Mouse (Mus musculus): Measurements from ENCODE around the gene Clic1. TPM values are rescaled to one million over a fixed set of nuclear protein-coding genes. Genes with fewer than 3 reads are reported as not detected.

Clic1 gene
- polyA plus RNA-seq, 1 experiment = 266 TPM

DNA sequence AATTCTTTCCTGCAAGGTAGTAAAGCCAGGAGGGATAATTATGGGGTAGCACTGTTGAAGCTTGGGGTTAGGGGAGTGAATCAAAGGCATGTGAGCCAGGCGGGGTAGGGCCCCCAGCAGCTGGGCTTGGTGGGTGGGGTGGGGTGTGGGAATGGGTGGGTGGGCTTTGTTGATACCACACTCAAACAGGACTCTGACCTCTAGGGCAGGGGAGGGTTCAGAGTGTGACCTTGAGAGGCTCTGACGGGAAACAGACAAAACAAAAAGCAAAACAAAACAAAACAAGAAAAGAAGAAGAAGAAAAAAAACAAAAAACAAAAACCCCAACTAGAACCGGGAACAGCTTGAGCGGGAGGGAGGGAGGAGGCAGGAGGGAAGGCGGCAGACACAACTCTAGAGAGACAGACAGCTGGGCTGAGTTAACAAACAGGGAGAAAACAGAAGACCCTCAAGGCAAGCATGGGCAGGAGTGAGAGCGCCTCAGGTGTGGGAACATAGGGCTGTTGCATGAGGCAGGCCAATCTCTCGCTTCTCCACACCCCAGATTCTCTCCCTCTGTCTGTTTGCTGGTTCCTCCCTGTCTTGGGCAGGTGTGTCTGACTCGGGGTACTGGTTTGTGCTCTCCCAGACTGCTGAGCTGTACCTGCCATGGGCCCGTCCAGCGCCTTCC lies 26.9 kb downstream of the Clic1 start, which contains the start of gene Ly6g6e:
TSS of gene Ly6g6e (plus strand) at position 396 of the 670 bp plus-strand sequence.
- Histone ChIP-seq H3K4me1 (ENCODE audit: control insufficient read depth, insufficient read depth, low read length) (no peaks in the 10 kb centered on the region), H3K27ac (ENCODE audit: insufficient read depth, low read length) (no peak within 1 kb of the TSS), H3K4me3 (ENCODE audit: insufficient read depth, low read length) (no peak within 1 kb of the TSS)
- TF ChIP-seq POLR2A (IDR thresholded peaks at IDR 0.05; ENCODE audit: low read depth, low read length) (no peak), CTCF (IDR thresholded peaks at IDR 0.05; ENCODE audit: borderline replicate concordance, insufficient read depth, low read length) (no peak)

DNA sequence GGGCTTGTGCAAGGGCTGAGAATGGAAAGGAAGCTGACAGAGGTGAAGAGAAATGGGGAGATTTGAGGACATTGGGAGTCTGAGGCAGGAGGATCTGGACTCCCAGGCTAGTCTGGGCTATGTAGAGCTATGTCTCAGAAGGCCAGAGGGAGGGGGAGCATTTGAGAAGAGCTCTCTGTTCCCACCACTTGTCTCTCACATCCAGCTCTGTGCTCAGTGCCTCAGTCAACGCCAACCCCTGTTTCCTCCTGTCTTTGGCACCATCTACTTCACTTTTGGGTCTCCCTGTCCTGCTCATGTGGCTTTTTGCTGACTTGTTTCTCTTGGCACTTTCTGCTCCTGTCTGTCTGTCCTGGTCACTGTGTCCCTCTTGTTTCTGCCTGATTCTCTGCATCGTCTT lies 27.5 kb downstream of the Clic1 start:
- Histone ChIP-seq H3K27ac (ENCODE audit: insufficient read depth, low read length) (no peak overlapping the region), H3K4me1 (ENCODE audit: control insufficient read depth, insufficient read depth, low read length) (no peaks in the 10 kb centered on the region), H3K4me3 (ENCODE audit: insufficient read depth, low read length) (no peak overlapping the region)
- TF ChIP-seq POLR2A (IDR thresholded peaks at IDR 0.05; ENCODE audit: low read depth, low read length) (no peak), CTCF (IDR thresholded peaks at IDR 0.05; ENCODE audit: borderline replicate concordance, insufficient read depth, low read length) (no peak)

DNA sequence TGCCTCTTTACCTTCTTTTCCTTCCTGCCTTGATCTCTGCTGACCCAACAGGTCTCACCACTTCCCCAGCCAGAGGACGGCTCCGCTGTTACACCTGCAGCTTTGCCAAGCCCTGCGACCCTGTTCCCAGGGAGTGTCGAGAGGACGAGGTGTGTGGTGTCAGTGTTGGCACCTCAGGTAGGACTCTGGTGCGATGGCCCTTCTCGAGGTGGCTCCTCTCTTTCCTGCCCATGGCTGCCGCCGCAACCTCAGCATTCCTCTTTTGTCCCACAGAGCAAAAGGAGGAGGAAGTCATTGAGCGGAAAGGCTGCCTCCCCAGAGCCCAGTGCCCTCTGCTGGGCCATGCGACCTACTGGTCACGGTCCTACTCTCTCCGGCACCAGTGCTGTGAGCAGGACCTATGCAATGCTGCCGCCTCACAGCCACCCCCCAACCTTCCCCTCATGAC lies 28.0 kb downstream of the Clic1 start, which contains the start of gene Ly6g6d:
TSS of gene Ly6g6d (minus strand) at position 280 of the 448 bp plus-strand sequence.
- no peaks in the 10 kb centered on the region for H3K4me1 ChIP-seq (ENCODE audit: control insufficient read depth, insufficient read depth, low read length)
- H3K27ac ChIP-seq (ENCODE audit: insufficient read depth, low read length) = no peak within 1 kb of the TSS
- TF ChIP-seq POLR2A (IDR thresholded peaks at IDR 0.05; ENCODE audit: low read depth, low read length) (no peak), CTCF (IDR thresholded peaks at IDR 0.05; ENCODE audit: borderline replicate concordance, insufficient read depth, low read length) (peak; percentile 37; the same call in 1 of the 2 replicates)
- H3K4me3 ChIP-seq (ENCODE audit: insufficient read depth, low read length) = no peak within 1 kb of the TSS

DNA sequence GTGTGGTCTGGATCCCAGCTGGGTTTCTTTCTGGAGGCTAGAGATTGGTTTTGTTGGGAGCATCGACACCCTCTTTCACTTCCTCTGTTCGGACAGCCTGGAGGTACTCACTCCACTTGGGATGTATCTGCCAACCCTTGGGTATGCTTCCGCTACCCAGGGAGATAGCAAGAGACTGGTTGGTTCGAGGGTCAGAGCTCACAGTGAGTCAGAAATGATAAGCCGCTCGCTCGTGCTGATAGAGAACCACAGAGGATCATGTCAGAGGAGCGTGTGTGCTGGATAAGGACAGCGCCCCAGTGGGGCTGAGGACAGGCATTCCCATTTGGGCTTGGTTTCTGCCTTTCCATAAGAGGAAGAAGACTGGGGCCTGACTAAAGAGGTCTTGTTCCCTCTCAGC lies 30.0 kb downstream of the Clic1 start:
- no peak overlapping the region for H3K4me3 ChIP-seq (ENCODE audit: insufficient read depth, low read length)

DNA sequence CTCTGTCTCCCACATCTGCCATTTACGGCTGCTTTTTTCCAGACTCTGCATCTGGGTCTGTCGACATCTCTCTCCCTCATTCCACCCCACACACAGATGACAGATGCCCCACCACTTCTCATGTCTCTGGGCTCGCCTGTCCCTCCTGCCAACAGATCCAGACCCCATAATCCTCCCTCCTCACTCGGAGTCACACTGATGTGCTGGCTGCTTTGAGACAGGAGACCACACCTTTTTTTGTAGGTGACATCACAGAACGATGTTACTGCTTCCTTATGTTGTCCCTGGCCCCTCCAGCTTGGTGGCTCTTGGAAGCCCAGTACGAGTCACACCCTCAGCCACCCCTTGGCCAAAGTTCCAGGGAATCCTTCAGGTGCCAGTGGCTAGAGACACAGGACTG lies 30.5 kb downstream of the Clic1 start:
- no peak for TF ChIP-seq CTCF (IDR thresholded peaks at IDR 0.05; ENCODE audit: borderline replicate concordance, insufficient read depth, low read length)
- no peak for TF ChIP-seq POLR2A (IDR thresholded peaks at IDR 0.05; ENCODE audit: low read depth, low read length)

More for the DNA sequence above, 30.0 kb downstream of the Clic1 start:
- TF ChIP-seq POLR2A (IDR thresholded peaks at IDR 0.05; ENCODE audit: low read depth, low read length) (no peak), CTCF (IDR thresholded peaks at IDR 0.05; ENCODE audit: borderline replicate concordance, insufficient read depth, low read length) (no peak)
- H3K4me1 ChIP-seq (ENCODE audit: control insufficient read depth, insufficient read depth, low read length) = no peaks in the 10 kb centered on the region
- no peak overlapping the region for H3K27ac ChIP-seq (ENCODE audit: insufficient read depth, low read length)

DNA sequence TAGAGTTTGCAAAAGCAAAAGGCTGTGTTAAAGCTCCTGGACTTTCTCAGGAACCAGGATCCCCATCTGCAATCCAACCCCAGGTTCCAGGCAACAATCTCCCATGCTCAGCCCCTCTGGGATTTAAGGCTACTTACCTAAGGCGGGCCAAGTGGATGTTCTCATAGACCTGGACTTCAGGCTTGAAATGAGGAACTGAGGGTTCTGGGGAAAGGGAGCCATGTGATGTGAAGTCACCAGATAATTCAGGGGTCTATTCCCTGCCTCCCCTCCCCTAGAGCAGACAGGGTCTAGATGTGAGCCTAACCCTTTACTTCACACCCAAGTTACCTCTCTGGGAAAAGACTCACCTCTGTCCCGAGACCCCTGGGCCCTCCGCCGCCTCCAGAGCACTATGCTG lies 30.9 kb downstream of the Clic1 start:
- Histone ChIP-seq H3K4me3 (ENCODE audit: insufficient read depth, low read length) (no peak overlapping the region), H3K4me1 (ENCODE audit: control insufficient read depth, insufficient read depth, low read length) (no peaks in the 10 kb centered on the region), H3K27ac (ENCODE audit: insufficient read depth, low read length) (no peak overlapping the region)
- no peak for TF ChIP-seq POLR2A (IDR thresholded peaks at IDR 0.05; ENCODE audit: low read depth, low read length)
- no peak for TF ChIP-seq CTCF (IDR thresholded peaks at IDR 0.05; ENCODE audit: borderline replicate concordance, insufficient read depth, low read length)

More for the DNA sequence above, 30.5 kb downstream of the Clic1 start:
- no peak overlapping the region for H3K27ac ChIP-seq (ENCODE audit: insufficient read depth, low read length)
- H3K4me3 ChIP-seq (ENCODE audit: insufficient read depth, low read length) = no peak overlapping the region
- no peaks in the 10 kb centered on the region for H3K4me1 ChIP-seq (ENCODE audit: control insufficient read depth, insufficient read depth, low read length)

DNA sequence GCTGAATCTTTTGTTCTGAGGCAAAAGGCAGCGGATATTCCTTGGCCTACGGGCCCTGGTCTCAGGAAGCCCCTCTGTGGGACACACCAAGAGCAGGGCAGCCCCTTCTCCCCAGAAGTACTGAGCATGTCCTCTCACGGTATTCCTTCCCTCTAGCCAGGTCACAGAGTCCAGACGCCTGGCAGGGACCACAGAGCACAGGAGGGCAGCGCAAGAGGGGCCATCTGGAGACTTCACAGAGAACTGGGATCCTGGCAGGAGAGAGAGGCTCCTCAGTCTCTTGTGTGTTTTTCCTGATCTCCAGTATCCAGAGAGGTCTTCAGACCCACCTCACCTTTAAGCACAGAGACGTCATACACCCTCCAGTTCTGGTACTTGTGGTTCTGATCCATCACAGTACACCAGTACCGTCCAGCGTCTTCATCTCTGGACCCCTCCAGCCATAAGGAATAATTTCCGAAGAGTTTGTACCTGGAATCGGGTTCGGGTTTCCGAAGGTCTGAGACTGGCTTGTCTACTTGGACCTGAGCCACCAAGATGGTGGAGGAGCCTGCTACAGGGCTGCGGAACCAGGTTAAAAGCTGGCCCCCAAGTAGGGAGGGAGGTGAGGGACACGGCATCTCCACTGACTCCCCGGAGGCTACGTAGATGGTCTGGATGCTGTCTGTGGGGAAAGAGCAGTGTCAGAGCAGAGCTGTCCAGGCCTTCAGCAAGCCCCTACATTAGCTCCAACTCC lies 33.2 kb downstream of the Clic1 start:
- no peaks in the 10 kb centered on the region for H3K4me1 ChIP-seq (ENCODE audit: control insufficient read depth, insufficient read depth, low read length)

DNA sequence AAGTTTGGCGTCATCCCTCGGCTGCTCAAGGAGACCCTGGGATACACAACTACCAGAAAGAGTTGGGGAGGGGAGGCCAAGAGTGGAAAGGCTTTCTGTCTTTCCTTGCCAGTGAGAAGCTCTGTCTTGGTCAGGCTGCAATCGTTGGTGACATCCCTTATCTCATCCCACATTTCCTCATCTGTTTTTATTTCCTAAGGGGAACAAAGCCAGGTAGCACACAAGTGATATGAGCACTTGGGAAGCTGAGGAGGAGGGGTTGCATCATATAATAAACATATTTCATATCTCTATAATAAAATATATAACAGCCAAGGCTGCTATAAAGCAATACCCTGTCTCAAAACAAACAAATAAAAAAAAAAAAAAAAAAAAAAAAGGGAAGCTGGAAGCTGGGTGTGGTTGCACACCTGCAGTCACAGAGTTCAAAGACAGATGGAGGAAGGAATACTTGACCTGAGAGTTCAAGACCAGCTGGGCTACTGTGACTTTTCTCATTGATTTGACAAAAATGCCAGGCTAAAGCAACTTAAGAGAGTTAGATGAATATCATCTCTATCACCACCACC lies 34.2 kb downstream of the Clic1 start:
- no peak overlapping the region for H3K4me3 ChIP-seq (ENCODE audit: insufficient read depth, low read length)
- no peaks in the 10 kb centered on the region for H3K4me1 ChIP-seq (ENCODE audit: control insufficient read depth, insufficient read depth, low read length)
- TF ChIP-seq POLR2A (IDR thresholded peaks at IDR 0.05; ENCODE audit: low read depth, low read length) (no peak), CTCF (IDR thresholded peaks at IDR 0.05; ENCODE audit: borderline replicate concordance, insufficient read depth, low read length) (no peak)
- no peak overlapping the region for H3K27ac ChIP-seq (ENCODE audit: insufficient read depth, low read length)

More for the DNA sequence above, 33.2 kb downstream of the Clic1 start:
- Histone ChIP-seq H3K27ac (ENCODE audit: insufficient read depth, low read length) (no peak overlapping the region), H3K4me3 (ENCODE audit: insufficient read depth, low read length) (no peak overlapping the region)
- TF ChIP-seq POLR2A (IDR thresholded peaks at IDR 0.05; ENCODE audit: low read depth, low read length) (no peak), CTCF (IDR thresholded peaks at IDR 0.05; ENCODE audit: borderline replicate concordance, insufficient read depth, low read length) (no peak)

DNA sequence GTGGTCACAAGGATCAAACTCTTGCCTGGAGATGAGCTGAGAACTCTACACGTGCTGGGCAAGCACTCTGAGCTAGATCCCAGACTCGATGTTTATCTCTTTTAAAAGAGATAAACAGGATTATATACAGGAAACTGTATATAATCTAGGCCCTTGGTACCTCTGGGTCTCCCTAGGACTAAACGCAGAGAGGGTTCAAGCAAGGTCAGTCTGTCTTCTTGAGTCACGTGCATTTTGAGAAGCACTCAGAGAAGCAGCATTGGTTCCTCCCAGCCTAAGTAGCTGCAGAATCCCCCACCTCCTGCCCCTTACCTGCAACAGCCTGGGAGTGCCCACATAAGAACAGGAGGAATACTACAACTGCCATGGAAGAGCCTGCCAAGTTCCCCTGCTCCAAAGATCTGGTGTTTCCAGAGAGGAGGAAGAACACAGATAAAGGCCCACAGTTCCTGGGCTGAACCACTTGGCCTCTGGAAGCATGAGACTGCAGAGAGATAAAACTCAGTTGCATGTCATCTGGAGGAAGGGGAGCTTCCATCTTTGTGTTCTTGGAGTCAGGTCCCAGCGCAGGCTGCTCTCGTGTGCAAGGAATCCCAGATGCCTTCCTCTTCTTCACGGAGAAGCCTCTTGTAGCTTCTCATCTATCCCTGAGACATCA lies 35.6 kb downstream of the Clic1 start, which contains the start of gene Ly6g6f:
TSS of gene Ly6g6f (minus strand) at position 403 of the 658 bp plus-strand sequence.
- H3K27ac ChIP-seq (ENCODE audit: insufficient read depth, low read length) = no peak within 1 kb of the TSS
- H3K4me1 ChIP-seq (ENCODE audit: control insufficient read depth, insufficient read depth, low read length) = 0 out of 2 replicates have a peak, but pooled peaks cover 3% of the 10 kb centered on the region
- no peak within 1 kb of the TSS for H3K4me3 ChIP-seq (ENCODE audit: insufficient read depth, low read length)
- TF ChIP-seq CTCF (IDR thresholded peaks at IDR 0.05; ENCODE audit: borderline replicate concordance, insufficient read depth, low read length) = no peak
- no peak for TF ChIP-seq POLR2A (IDR thresholded peaks at IDR 0.05; ENCODE audit: low read depth, low read length)
